Mouse (Mus musculus): ENCODE data around the gene Armh3. TPM values are rescaled to one million over a fixed set of nuclear protein-coding genes. Genes with fewer than 3 reads are reported as not detected.
A peak's percentile ranks its signal among the peaks of the same experiment; 100 is the strongest.

Armh3 gene
- total RNA-seq, 1 experiment = 8.0 TPM

DNA sequence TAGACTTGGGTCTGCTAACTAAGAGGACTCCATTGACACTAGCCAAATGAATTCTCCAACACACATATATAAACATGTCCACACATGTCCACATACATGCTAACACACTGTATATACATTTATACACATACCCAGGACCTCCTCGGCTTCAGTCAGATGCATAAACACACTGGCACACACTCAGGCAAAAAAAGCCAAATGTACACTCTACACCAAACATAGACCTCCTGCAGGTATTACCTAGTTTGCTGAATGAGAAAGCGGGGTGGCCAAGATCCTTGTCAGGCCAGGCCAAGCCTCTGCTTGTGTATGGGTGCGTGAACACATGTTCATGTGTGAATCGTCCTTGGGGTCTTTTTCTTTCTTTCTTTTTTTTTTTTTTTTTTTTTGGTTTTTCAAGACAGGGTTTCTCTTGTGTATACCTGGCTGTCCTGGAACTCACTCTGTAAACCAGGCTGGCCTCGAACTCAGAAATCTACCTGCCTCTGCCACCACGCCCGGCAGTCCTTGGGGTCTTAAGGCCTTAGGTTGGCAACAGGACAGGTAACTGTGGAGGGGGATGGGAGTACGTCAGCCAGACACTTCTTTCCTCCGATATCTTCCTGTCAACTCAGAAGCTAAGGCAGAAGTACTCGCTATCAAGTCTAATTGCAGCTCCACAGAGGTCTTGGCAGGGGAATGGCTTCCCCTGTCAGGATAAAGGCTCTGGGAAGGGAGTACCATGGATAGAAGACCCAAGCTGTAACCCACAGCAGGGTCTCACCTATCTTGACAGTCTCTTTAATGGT, 32.1 kb upstream of the Armh3 start:
- DNase-seq (ENCODE audit: low read depth, low spot score) = no peak
- Histone ChIP-seq H3K9ac (ENCODE audit: insufficient read depth, low read depth, low read length, poor library complexity, severe bottlenecking) (0 out of 2 replicates have a peak overlapping the region, but pooled peaks have one; percentile 15), H3K4me3 (ENCODE audit: insufficient read depth in 1 of 2, low read depth in 1 of 2, low read length in 2 of 2, poor library complexity in 1 of 2, severe bottlenecking in 1 of 2) (no peak overlapping the region), H3K9me3 (ENCODE audit: control insufficient read depth, insufficient read depth, low read depth, low read length) (no peaks in the 10 kb centered on the region), H3K27ac (ENCODE audit: insufficient read depth, low read depth, low read length, poor library complexity, severe bottlenecking) (no peak overlapping the region), H3K4me1 (ENCODE audit: control insufficient read depth in 2 of 2, insufficient read depth in 2 of 2, low read length in 2 of 2, poor library complexity in 1 of 2) (peaks cover 3 to 23% of the 10 kb centered on the region in 2 experiments; a peak in 2 of 4 replicates), H3K36me3 (ENCODE audit: control insufficient read depth, insufficient read depth, low read length, poor library complexity, severe bottlenecking) (peaks cover 51% of the 10 kb centered on the region)
- in situ Hi-C loops (cut with MboI; ENCODE audit: low sequenced_read_pairs in 2 of 2, unreplicated experiment in 2 of 2) = no loop called here
- TF ChIP-seq CHD2 (IDR thresholded peaks at IDR 0.05; ENCODE audit: low read depth, low read length) (no peak), HCFC1 (IDR thresholded peaks at IDR 0.05; ENCODE audit: borderline replicate concordance, insufficient read depth, low read length) (no peak), ZC3H11A (IDR thresholded peaks at IDR 0.05; ENCODE audit: borderline replicate concordance, low read depth, low read length) (no peak), ZNF384 (IDR thresholded peaks at IDR 0.05; ENCODE audit: low read depth, low read length) (no peak), MAFK (IDR thresholded peaks at IDR 0.05; ENCODE audit: insufficient read depth, low read depth, low read length) (no peak)

DNA sequence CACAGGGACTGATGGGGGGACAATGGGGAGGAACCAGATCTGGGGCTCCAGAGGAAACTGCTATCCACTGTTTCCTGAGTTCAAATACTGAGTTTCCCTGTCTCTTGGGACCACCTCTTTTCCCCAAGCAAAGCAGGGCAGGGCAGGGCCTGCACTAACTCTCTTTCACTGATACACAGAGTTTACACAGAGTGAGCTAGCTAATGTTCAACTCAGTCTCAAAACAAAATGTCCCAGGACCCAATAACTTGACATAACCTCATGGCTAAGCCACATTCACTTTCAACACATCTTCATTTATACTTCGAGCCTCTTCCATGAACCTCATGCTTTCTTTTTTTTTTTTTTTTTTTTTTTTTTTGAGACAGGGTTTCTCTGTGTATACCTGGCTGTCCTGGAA, 31.4 kb upstream of the Armh3 start:
- no peak for TF ChIP-seq CHD2 (IDR thresholded peaks at IDR 0.05; ENCODE audit: low read depth, low read length)
- TF ChIP-seq MAFK (IDR thresholded peaks at IDR 0.05; ENCODE audit: insufficient read depth, low read depth, low read length) = no peak
- no peak for TF ChIP-seq ZNF384 (IDR thresholded peaks at IDR 0.05; ENCODE audit: low read depth, low read length)
- no peak for TF ChIP-seq HCFC1 (IDR thresholded peaks at IDR 0.05; ENCODE audit: borderline replicate concordance, insufficient read depth, low read length)
- TF ChIP-seq ZC3H11A (IDR thresholded peaks at IDR 0.05; ENCODE audit: borderline replicate concordance, low read depth, low read length) = no peak
- DNase-seq (ENCODE audit: low read depth, low spot score) = no peak
- H3K36me3 ChIP-seq (ENCODE audit: control insufficient read depth, insufficient read depth, low read length, poor library complexity, severe bottlenecking) = peaks cover 43% of the 10 kb centered on the region
- no peak overlapping the region for H3K27ac ChIP-seq (ENCODE audit: insufficient read depth, low read depth, low read length, poor library complexity, severe bottlenecking)
- no peak overlapping the region for H3K9ac ChIP-seq (ENCODE audit: insufficient read depth, low read depth, low read length, poor library complexity, severe bottlenecking)
- in situ Hi-C loops (cut with MboI; ENCODE audit: low sequenced_read_pairs in 2 of 2, unreplicated experiment in 2 of 2) = no loop called here
- H3K9me3 ChIP-seq (ENCODE audit: control insufficient read depth, insufficient read depth, low read depth, low read length) = no peaks in the 10 kb centered on the region
- H3K4me1 ChIP-seq (ENCODE audit: control insufficient read depth in 2 of 2, insufficient read depth in 2 of 2, low read length in 2 of 2, poor library complexity in 1 of 2) = peaks cover 3 to 23% of the 10 kb centered on the region in 2 experiments; a peak in 2 of 4 replicates
- no peak overlapping the region for H3K4me3 ChIP-seq (ENCODE audit: insufficient read depth in 1 of 2, low read depth in 1 of 2, low read length in 2 of 2, poor library complexity in 1 of 2, severe bottlenecking in 1 of 2)

DNA sequence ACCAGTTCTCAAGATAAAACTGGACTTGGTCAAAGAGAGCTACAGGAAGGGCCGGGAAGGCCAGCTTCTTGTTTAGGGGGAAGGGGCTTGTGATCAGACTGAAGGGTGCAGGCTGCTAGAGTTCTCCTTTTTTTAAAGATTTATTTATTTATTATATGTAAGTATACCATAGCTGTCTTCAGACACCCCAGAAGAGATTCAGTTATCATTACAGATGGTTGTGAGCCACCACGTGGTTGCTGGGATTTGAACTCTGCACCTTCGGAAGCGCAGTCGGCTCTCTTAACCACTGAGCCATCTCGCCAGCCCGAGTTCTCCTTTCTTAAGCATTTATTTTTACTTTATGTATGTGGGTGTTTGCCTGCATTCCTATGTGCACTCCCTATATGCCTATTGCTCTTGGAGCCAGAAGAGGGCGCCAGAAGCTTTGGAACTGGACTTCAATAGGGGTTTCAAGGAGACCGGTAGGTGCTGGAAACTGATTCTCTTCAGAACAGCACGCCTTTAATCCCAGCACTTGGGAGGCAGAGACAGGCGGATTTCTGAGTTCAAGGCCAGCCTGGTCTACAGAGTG, 30.5 kb upstream of the Armh3 start:
- Histone ChIP-seq H3K4me3 (ENCODE audit: insufficient read depth in 1 of 2, low read depth in 1 of 2, low read length in 2 of 2, poor library complexity in 1 of 2, severe bottlenecking in 1 of 2) (no peak overlapping the region), H3K9me3 (ENCODE audit: control insufficient read depth, insufficient read depth, low read depth, low read length) (no peaks in the 10 kb centered on the region), H3K9ac (ENCODE audit: insufficient read depth, low read depth, low read length, poor library complexity, severe bottlenecking) (no peak overlapping the region), H3K27ac (ENCODE audit: insufficient read depth, low read depth, low read length, poor library complexity, severe bottlenecking) (no peak overlapping the region), H3K36me3 (ENCODE audit: control insufficient read depth, insufficient read depth, low read length, poor library complexity, severe bottlenecking) (peaks cover 35% of the 10 kb centered on the region), H3K4me1 (ENCODE audit: control insufficient read depth in 2 of 2, insufficient read depth in 2 of 2, low read length in 2 of 2, poor library complexity in 1 of 2) (peaks cover 3 to 21% of the 10 kb centered on the region in 2 experiments; a peak in 2 of 4 replicates)
- in situ Hi-C loops (cut with MboI; ENCODE audit: low sequenced_read_pairs in 2 of 2, unreplicated experiment in 2 of 2) = no loop called here
- DNase-seq (ENCODE audit: low read depth, low spot score) = peak; percentile 69
- no peak for TF ChIP-seq MAFK (IDR thresholded peaks at IDR 0.05; ENCODE audit: insufficient read depth, low read depth, low read length)
- no peak for TF ChIP-seq ZNF384 (IDR thresholded peaks at IDR 0.05; ENCODE audit: low read depth, low read length)
- TF ChIP-seq ZC3H11A (IDR thresholded peaks at IDR 0.05; ENCODE audit: borderline replicate concordance, low read depth, low read length) = no peak
- no peak for TF ChIP-seq CHD2 (IDR thresholded peaks at IDR 0.05; ENCODE audit: low read depth, low read length)
- TF ChIP-seq HCFC1 (IDR thresholded peaks at IDR 0.05; ENCODE audit: borderline replicate concordance, insufficient read depth, low read length) = no peak

DNA sequence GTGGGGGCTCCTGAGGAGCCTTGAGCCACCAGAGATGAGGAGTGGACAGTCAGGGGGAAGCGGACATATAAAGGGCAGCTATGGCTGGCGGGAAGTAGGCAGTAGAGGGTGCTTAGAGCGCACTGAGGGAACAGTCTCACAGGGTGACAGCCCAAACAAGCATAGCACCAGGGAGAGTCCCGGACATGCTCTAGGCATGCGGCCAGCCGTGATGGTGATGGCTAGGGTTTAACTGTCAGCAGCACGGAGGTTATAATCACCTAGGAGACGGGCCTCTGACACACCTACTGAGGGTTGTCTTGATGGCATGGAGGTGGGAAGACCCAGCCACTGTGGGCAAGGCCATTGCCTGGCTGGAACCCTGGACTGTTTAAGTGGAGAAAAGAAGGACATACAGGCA, 28.3 kb upstream of the Armh3 start:
- DNase-seq (ENCODE audit: low read depth, low spot score) = no peak
- Histone ChIP-seq H3K9ac (ENCODE audit: insufficient read depth, low read depth, low read length, poor library complexity, severe bottlenecking) (no peak overlapping the region), H3K4me3 (ENCODE audit: insufficient read depth in 1 of 2, low read depth in 1 of 2, low read length in 2 of 2, poor library complexity in 1 of 2, severe bottlenecking in 1 of 2) (no peak overlapping the region), H3K27ac (ENCODE audit: insufficient read depth, low read depth, low read length, poor library complexity, severe bottlenecking) (no peak overlapping the region), H3K9me3 (ENCODE audit: control insufficient read depth, insufficient read depth, low read depth, low read length) (no peaks in the 10 kb centered on the region), H3K36me3 (ENCODE audit: control insufficient read depth, insufficient read depth, low read length, poor library complexity, severe bottlenecking) (peaks cover 12% of the 10 kb centered on the region), H3K4me1 (ENCODE audit: control insufficient read depth in 2 of 2, insufficient read depth in 2 of 2, low read length in 2 of 2, poor library complexity in 1 of 2) (peaks cover 3 to 17% of the 10 kb centered on the region in 2 experiments; a peak in 1 of 4 replicates)
- in situ Hi-C loops (cut with MboI; ENCODE audit: low sequenced_read_pairs in 2 of 2, unreplicated experiment in 2 of 2) = no loop called here
- TF ChIP-seq MAFK (IDR thresholded peaks at IDR 0.05; ENCODE audit: insufficient read depth, low read depth, low read length) = no peak
